Mouse (Mus musculus) heart, adult 2 months (tissue): ENCODE measurements at regions not wholly inside any gene's neighbourhood (a gene's known extent, or its start where the extent isn't known, plus 50 kb on each side); places are given as distances from the start of the nearest gene placed in this dataset.

Source experiments
- CTCF ChIP-seq: fragments of 200-600 bp; IDR thresholded peaks from 2 replicates; pipeline ENCODE4 v1.8.1; 2022; ENCODE audit warnings: antibody characterized with exemption, mild to moderate bottlenecking, moderate library complexity
- EP300 ChIP-seq: fragments of 200-500 bp; IDR thresholded peaks from 2 replicates; pipeline ENCODE4 v1.6.1; 2011; ENCODE audit warnings: low read depth, low read length, control low read depth; ENCODE audit not compliant: insufficient read depth
- POLR2A ChIP-seq: fragments of 200-500 bp; IDR thresholded peaks from 2 replicates; pipeline ENCODE4 v1.6.1; 2011; ENCODE audit warnings: mild to moderate bottlenecking, low read depth, low read length, control low read depth; ENCODE audit not compliant: insufficient read depth

GRCm38 (mm10) chr10:74834359-74834758, 132.6 kb upstream of the Gnaz start:
- TF ChIP-seq EP300 (no peak), POLR2A (no peak), CTCF (no peak)
